Mouse (Mus musculus): Measurements from ENCODE around the gene 2010111I01Rik. TPM values are rescaled to one million over a fixed set of nuclear protein-coding genes. Genes with fewer than 3 reads are reported as not detected.
A peak's percentile ranks its signal among the peaks of the same experiment; 100 is the strongest.

The 2010111I01Rik gene
- total and polyA plus RNA-seq, 2 experiments from 2014 or later = 107 to 149 TPM

DNA sequence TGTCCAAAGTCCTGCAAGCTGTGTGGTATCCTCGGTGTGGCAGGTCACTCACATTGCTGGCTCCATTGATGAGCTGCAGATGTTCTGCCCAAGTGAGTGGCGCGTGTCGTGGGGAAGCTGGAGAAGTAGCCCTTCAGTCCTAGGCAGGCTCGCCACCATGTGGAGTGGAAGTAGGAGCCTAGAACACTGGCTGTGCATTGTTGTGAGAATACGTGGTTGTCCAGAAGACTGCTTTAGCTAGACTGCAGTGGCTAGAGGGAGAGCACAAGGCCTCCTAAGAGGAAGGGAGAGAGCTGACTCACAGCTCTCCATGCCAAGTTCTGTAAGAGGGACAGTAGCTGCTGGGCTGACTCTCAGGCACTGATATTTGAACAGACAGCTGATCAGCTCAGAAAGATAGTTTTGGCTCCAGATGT, 293.5 kb downstream of the 2010111I01Rik start:
- 41% methylated on average over 6 of the region's 6 CpGs for WGBS
- H3K4me1 ChIP-seq (ENCODE audit: control insufficient read depth, insufficient read depth) = peaks cover 77% of the 10 kb centered on the region
- H3K27ac ChIP-seq (ENCODE audit: low read depth) = peak overlapping the region; percentile 73
- H3K27me3 ChIP-seq (ENCODE audit: control insufficient read depth, insufficient read depth, low read length) = no peaks in the 10 kb centered on the region
- TF ChIP-seq EP300 (IDR thresholded peaks at IDR 0.05; ENCODE audit: low read depth) = no peak
- 0 out of 2 replicates have a peak, but pooled peaks have one; percentile 14 for TF ChIP-seq CTCF (IDR thresholded peaks at IDR 0.05; ENCODE audit: low read depth)
- no peak overlapping the region for H3K4me3 ChIP-seq (ENCODE audit: low read depth, low read length)
- peaks cover 27% of the 10 kb centered on the region for H3K36me3 ChIP-seq (replicated peaks; ENCODE audit: control insufficient read depth, insufficient read depth, low read length)
- ATAC-seq (ENCODE audit: insufficient read depth, low read depth) (no peak), DNase-seq (ENCODE audit: low spot score) (peak; percentile 44)
- H3K9ac ChIP-seq (replicated peaks; ENCODE audit: low read depth, low read length) = 0 out of 2 replicates have a peak overlapping the region, but pooled peaks have one; percentile 1
- no peak overlapping the region for H3K4me2 ChIP-seq (ENCODE audit: low read depth, low read length)
- H3K9me3 ChIP-seq (replicated peaks; ENCODE audit: control insufficient read depth, low read length) = no peaks in the 10 kb centered on the region

DNA sequence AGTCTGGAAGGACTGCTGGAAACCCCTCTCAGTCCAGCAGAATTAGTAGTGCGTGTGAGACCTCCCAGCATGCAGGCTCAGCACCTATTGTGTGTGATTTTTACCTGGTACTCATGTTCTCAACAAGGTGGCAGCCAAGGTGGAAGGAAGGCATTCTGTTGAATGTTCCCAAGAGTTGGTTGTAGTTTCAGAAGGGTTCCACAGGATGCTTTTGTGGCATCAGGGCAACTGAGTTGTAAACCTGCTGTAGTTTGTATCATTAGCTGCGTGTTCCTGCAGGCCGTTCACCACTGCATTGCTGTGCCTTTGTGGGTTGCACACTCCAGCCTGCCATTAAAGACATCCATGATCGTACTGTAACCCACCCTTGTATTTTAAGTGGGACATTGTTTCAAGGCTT, 294.0 kb downstream of the 2010111I01Rik start:
- no peak for ATAC-seq (ENCODE audit: insufficient read depth, low read depth)
- Histone ChIP-seq H3K4me2 (ENCODE audit: low read depth, low read length) (no peak overlapping the region), H3K9me3 (replicated peaks; ENCODE audit: control insufficient read depth, low read length) (no peaks in the 10 kb centered on the region), H3K36me3 (replicated peaks; ENCODE audit: control insufficient read depth, insufficient read depth, low read length) (peaks cover 27% of the 10 kb centered on the region), H3K27ac (ENCODE audit: low read depth) (peak overlapping the region; percentile 73), H3K27me3 (ENCODE audit: control insufficient read depth, insufficient read depth, low read length) (no peaks in the 10 kb centered on the region), H3K9ac (replicated peaks; ENCODE audit: low read depth, low read length) (0 out of 2 replicates have a peak overlapping the region, but pooled peaks have one; percentile 1), H3K4me3 (ENCODE audit: low read depth, low read length) (no peak overlapping the region), H3K4me1 (ENCODE audit: control insufficient read depth, insufficient read depth) (peaks cover 73% of the 10 kb centered on the region)
- TF ChIP-seq EP300 (IDR thresholded peaks at IDR 0.05; ENCODE audit: low read depth) (no peak), CTCF (IDR thresholded peaks at IDR 0.05; ENCODE audit: low read depth) (no peak)
- no peak for DNase-seq (ENCODE audit: low spot score)
- WGBS = 77% methylated on average over 4 of the region's 4 CpGs

DNA sequence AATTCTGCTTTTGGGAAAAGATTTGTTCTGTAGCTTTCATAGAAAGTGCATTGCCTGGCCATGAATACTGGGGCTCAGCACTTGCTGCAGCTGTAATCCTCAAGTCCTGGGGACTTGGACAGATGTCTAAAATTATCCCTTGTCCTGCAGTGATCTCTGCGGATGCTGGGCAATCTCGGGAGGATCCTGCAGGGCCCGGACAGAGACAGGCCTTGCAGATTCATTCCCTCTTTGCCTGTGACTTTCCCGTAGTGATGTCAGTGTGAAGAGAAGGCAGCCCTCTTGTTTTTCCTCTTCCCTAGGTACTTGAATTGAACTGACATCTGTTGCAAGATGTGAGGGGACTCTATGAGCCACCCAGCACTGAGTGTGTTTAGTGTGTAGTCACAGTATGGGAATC, 295.4 kb downstream of the 2010111I01Rik start:
- ATAC-seq (ENCODE audit: insufficient read depth, low read depth) (no peak), DNase-seq (ENCODE audit: low spot score) (no peak)
- no peaks in the 10 kb centered on the region for H3K27me3 ChIP-seq (ENCODE audit: control insufficient read depth, insufficient read depth, low read length)
- H3K9ac ChIP-seq (replicated peaks; ENCODE audit: low read depth, low read length) = no peak overlapping the region; the same call in 1 of the 2 replicates
- H3K4me2 ChIP-seq (ENCODE audit: low read depth, low read length) = peak overlapping the region; percentile 36
- WGBS = 14% methylated on average over 4 of the region's 4 CpGs
- no peak for TF ChIP-seq EP300 (IDR thresholded peaks at IDR 0.05; ENCODE audit: low read depth)
- no peak for TF ChIP-seq CTCF (IDR thresholded peaks at IDR 0.05; ENCODE audit: low read depth)
- no peaks in the 10 kb centered on the region for H3K9me3 ChIP-seq (replicated peaks; ENCODE audit: control insufficient read depth, low read length)
- H3K27ac ChIP-seq (ENCODE audit: low read depth) = peak overlapping the region; percentile 89
- H3K4me3 ChIP-seq (ENCODE audit: low read depth, low read length) = no peak overlapping the region
- H3K4me1 ChIP-seq (ENCODE audit: control insufficient read depth, insufficient read depth) = peaks cover 59% of the 10 kb centered on the region
- H3K36me3 ChIP-seq (replicated peaks; ENCODE audit: control insufficient read depth, insufficient read depth, low read length) = peaks cover 19% of the 10 kb centered on the region

GRCm38 (mm10) chr13:63260753-63261631, 296.3 kb downstream of the 2010111I01Rik start:
- ATAC-seq (ENCODE audit: insufficient read depth, low read depth) (peak; percentile 70), DNase-seq (ENCODE audit: low spot score) (peak; percentile 88)
- Histone ChIP-seq H3K27me3 (ENCODE audit: control insufficient read depth, insufficient read depth, low read length) (no peaks in the 10 kb centered on the region), H3K36me3 (replicated peaks; ENCODE audit: control insufficient read depth, insufficient read depth, low read length) (peaks cover 21% of the 10 kb centered on the region), H3K9me3 (replicated peaks; ENCODE audit: control insufficient read depth, low read length) (no peaks in the 10 kb centered on the region), H3K4me2 (ENCODE audit: low read depth, low read length) (peak overlapping the region; percentile 36), H3K27ac (ENCODE audit: low read depth) (peak overlapping the region; percentile 89), H3K9ac (replicated peaks; ENCODE audit: low read depth, low read length) (no peak overlapping the region), H3K4me1 (ENCODE audit: control insufficient read depth, insufficient read depth) (peaks cover 54% of the 10 kb centered on the region), H3K4me3 (ENCODE audit: low read depth, low read length) (no peak overlapping the region)
- WGBS = 25% methylated on average over 18 of the region's 18 CpGs
- TF ChIP-seq EP300 (IDR thresholded peaks at IDR 0.05; ENCODE audit: low read depth) = 0 out of 2 replicates have a peak, but pooled peaks have one; percentile 49
- no peak for TF ChIP-seq CTCF (IDR thresholded peaks at IDR 0.05; ENCODE audit: low read depth)

DNA sequence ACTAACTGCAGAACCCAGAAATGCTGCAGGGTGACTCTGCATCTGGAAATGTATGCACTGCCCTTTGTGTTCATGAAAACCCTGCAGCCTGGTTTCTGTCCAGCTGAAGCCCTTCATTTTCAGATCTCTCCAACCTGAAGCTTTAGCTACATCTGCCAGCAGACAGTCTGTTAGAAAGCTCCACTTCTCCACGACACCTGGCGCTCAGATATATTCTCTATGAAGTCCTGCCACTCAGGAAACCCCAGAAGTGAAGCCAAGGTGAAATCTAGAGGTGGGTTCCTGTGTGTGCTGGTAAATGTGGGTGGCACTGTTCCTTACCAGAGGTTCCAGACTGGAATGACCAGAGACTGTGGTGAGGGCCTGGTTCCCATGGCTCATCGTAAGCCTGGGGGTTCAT, 297.0 kb downstream of the 2010111I01Rik start:
- WGBS = 74% methylated on average over 3 of the region's 3 CpGs
- ATAC-seq (ENCODE audit: insufficient read depth, low read depth) (no peak), DNase-seq (ENCODE audit: low spot score) (no peak)
- Histone ChIP-seq H3K27me3 (ENCODE audit: control insufficient read depth, insufficient read depth, low read length) (no peaks in the 10 kb centered on the region), H3K27ac (ENCODE audit: low read depth) (peak overlapping the region; percentile 89), H3K9ac (replicated peaks; ENCODE audit: low read depth, low read length) (no peak overlapping the region), H3K36me3 (replicated peaks; ENCODE audit: control insufficient read depth, insufficient read depth, low read length) (peaks cover 24% of the 10 kb centered on the region), H3K9me3 (replicated peaks; ENCODE audit: control insufficient read depth, low read length) (no peaks in the 10 kb centered on the region), H3K4me2 (ENCODE audit: low read depth, low read length) (peak overlapping the region; percentile 36; the same call in 1 of the 2 replicates), H3K4me3 (ENCODE audit: low read depth, low read length) (no peak overlapping the region), H3K4me1 (ENCODE audit: control insufficient read depth, insufficient read depth) (peaks cover 54% of the 10 kb centered on the region)
- TF ChIP-seq EP300 (IDR thresholded peaks at IDR 0.05; ENCODE audit: low read depth) (no peak), CTCF (IDR thresholded peaks at IDR 0.05; ENCODE audit: low read depth) (no peak)

Data from heart, postnatal 0 days (tissue).